Mouse (Mus musculus): ENCODE data around the gene Rit1. TPM values are rescaled to one million over a fixed set of nuclear protein-coding genes. Genes with fewer than 3 reads are reported as not detected.

Gene Rit1
- total RNA-seq, 2 experiments from 2014 or later = 90.6 to 111 TPM

Other genes starting within 250 kb of the Rit1 start
- 6.9 and 9.0 TPM in 2 replicates for gene Lmna, start 206.9 kb upstream of the Rit1 start, total RNA-seq (2015; ENCODE audit: low replicate concordance)
- 45.6 and 52.7 TPM in 2 replicates for gene Lmna, start 206.9 kb upstream of the Rit1 start, total RNA-seq (2017; ENCODE audit: low replicate concordance)
- 0.19 and 1.5 TPM in 2 replicates for gene Mex3a, start 184.4 kb upstream of the Rit1 start, total RNA-seq (2015; ENCODE audit: low replicate concordance)
- gene Mex3a, start 184.4 kb upstream of the Rit1 start, total RNA-seq (2017; ENCODE audit: low replicate concordance) = 0.34 TPM in 1 of 2 replicates, not detected in the other
- not detected in 2 replicates for gene Rab25, start 168.5 kb upstream of the Rit1 start, total RNA-seq (2015; ENCODE audit: low replicate concordance)
- gene Rab25, start 168.5 kb upstream of the Rit1 start, total RNA-seq (2017; ENCODE audit: low replicate concordance) = not detected in 2 replicates
- 4.2 and 8.6 TPM in 2 replicates for gene Lamtor2, start 163.8 kb upstream of the Rit1 start, total RNA-seq (2015; ENCODE audit: low replicate concordance)
- gene Lamtor2, start 163.8 kb upstream of the Rit1 start, total RNA-seq (2017; ENCODE audit: low replicate concordance) = 14.3 and 15.8 TPM in 2 replicates
- 5.4 and 7.9 TPM in 2 replicates for gene Ubqln4, start 163.1 kb upstream of the Rit1 start, total RNA-seq (2015; ENCODE audit: low replicate concordance)
- 5.7 and 10.0 TPM in 2 replicates for gene Ubqln4, start 163.1 kb upstream of the Rit1 start, total RNA-seq (2017; ENCODE audit: low replicate concordance)
- 80.3 and 91.8 TPM in 2 replicates for gene Ssr2, start 141.0 kb upstream of the Rit1 start, total RNA-seq (2015; ENCODE audit: low replicate concordance)
- 24.3 and 35.9 TPM in 2 replicates for gene Ssr2, start 141.0 kb upstream of the Rit1 start, total RNA-seq (2017; ENCODE audit: low replicate concordance)
- 15.2 and 20.5 TPM in 2 replicates for gene Arhgef2, start 110.9 kb upstream of the Rit1 start, total RNA-seq (2015; ENCODE audit: low replicate concordance)
- 16.7 and 18.1 TPM in 2 replicates for gene Arhgef2, start 110.9 kb upstream of the Rit1 start, total RNA-seq (2017; ENCODE audit: low replicate concordance)
- gene Rxfp4, start 63.7 kb upstream of the Rit1 start, total RNA-seq (2015; ENCODE audit: low replicate concordance) = not detected in 2 replicates
- gene Rxfp4, start 63.7 kb upstream of the Rit1 start, total RNA-seq (2017; ENCODE audit: low replicate concordance) = not detected in 2 replicates
- gene Khdc4, start 31.0 kb upstream of the Rit1 start, total RNA-seq (2015; ENCODE audit: low replicate concordance) = 25.0 and 29.5 TPM in 2 replicates
- gene Khdc4, start 31.0 kb upstream of the Rit1 start, total RNA-seq (2017; ENCODE audit: low replicate concordance) = 19.9 and 23.4 TPM in 2 replicates
- 0.19 TPM in 1 of 2 replicates, not detected in the other for gene Syt11, start 58.3 kb downstream of the Rit1 start, total RNA-seq (2015; ENCODE audit: low replicate concordance)
- gene Syt11, start 58.3 kb downstream of the Rit1 start, total RNA-seq (2017; ENCODE audit: low replicate concordance) = 0.85 TPM in 1 of 2 replicates, not detected in the other
- gene Gon4l, start 118.4 kb downstream of the Rit1 start, total RNA-seq (2015; ENCODE audit: low replicate concordance) = 5.6 and 6.7 TPM in 2 replicates
- gene Gon4l, start 118.4 kb downstream of the Rit1 start, total RNA-seq (2017; ENCODE audit: low replicate concordance) = 13.5 and 20.4 TPM in 2 replicates
- gene Msto1, start 197.2 kb downstream of the Rit1 start, total RNA-seq (2015; ENCODE audit: low replicate concordance) = 2.3 and 3.7 TPM in 2 replicates
- 2.5 and 5.2 TPM in 2 replicates for gene Msto1, start 197.2 kb downstream of the Rit1 start, total RNA-seq (2017; ENCODE audit: low replicate concordance)
- gene Ash1l, start 233.8 kb downstream of the Rit1 start, total RNA-seq (2015; ENCODE audit: low replicate concordance) = 21.1 and 22.5 TPM in 2 replicates
- gene Ash1l, start 233.8 kb downstream of the Rit1 start, total RNA-seq (2017; ENCODE audit: low replicate concordance) = 18.2 and 25.5 TPM in 2 replicates
- gene Dap3, start 234.3 kb downstream of the Rit1 start, total RNA-seq (2015; ENCODE audit: low replicate concordance) = 40.2 and 46.2 TPM in 2 replicates
- gene Dap3, start 234.3 kb downstream of the Rit1 start, total RNA-seq (2017; ENCODE audit: low replicate concordance) = 27.0 and 28.7 TPM in 2 replicates

Data from erythroblast, adult 5-6 weeks (primary cell).